Mouse (Mus musculus) embryo, embryonic 10.5 days (tissue): ENCODE measurements around the gene 1700092M07Rik.
A peak's percentile ranks its signal among the peaks of the same experiment; 100 is the strongest.
"Not testable (repeated sequence)": the region's sequence is repeated elsewhere in the genome, so short reads cannot be mapped to it uniquely, and the experiment has no call there.

Source experiments
- DNase-seq: peaks from one replicate; pipeline ENCODE4 v3.0.0-alpha.2; 2015; ENCODE audit warnings: low spot score

The 1700092M07Rik gene

DNA sequence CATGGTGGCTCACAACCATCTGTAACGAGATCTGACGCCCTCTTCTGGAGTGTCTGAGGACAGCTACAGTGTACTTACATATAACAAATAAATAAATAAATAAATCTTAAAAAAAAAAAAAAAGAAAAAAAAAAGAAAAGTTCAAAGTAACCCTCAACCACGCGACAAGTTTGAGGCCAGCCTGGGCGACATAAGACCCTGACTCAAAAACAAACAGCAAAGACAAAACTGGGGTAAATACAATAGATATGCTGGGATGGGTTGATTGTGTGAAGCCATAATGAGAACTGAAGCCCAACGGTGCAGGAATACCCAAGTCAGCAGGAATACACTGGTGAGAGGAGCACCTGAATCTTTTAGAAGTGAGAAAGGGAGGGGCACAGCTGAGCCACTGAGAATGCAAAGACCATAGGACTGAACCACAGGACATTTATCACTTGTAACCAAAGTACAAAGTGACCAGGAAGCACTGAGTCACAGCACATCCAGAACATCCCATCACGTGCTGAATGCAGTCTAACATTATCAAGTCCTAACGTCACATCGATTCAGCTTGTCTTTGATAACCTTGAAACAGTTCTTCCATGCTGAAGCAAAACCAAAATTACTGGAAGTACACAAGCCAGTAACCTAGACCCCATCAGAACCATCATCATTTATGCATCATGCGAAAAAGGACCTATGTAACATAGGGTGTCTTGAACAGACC is 23.6 kb upstream of the 1700092M07Rik start:
- no peak for DNase-seq

- peak; percentile 82 for DNase-seq
Measured at GRCm38 (mm10) chr19:8718357-8718756, 22.2 kb upstream of the 1700092M07Rik start.

GRCm38 (mm10) chr19:8719037-8719436 is 21.5 kb upstream of the 1700092M07Rik start:
- DNase-seq: not testable (repeated sequence)

- DNase-seq: no peak
Measured at GRCm38 (mm10) chr19:8721378-8721777, 19.1 kb upstream of the 1700092M07Rik start.

DNA sequence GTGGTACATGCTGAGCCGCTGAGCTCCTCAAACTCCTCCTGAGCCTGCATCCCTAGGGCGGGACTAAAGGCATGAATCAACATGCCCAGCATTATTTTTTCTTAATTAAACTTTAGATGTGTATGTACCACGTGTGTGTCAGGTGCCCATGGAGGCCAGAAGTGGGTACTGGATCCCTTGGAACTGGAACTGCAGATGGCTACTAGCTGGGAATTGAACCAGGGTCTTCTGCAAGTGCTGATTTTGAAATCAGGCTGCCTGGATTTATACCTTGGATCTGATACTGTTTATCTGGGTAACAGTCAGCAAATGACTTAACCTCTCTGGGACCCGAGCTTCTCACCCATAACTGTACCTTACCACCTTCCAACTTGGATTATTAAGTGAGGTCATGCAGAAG is 18.5 kb upstream of the 1700092M07Rik start:
- DNase-seq: no peak

GRCm38 (mm10) chr19:8722559-8722906 is 18.0 kb upstream of the 1700092M07Rik start:
- DNase-seq: no peak

- peak; percentile 99 for DNase-seq
Measured at GRCm38 (mm10) chr19:8722907-8723573, 17.5 kb upstream of the 1700092M07Rik start, which contains the start of gene Slc3a2. Gene Slc3a2 (minus strand): TSS chr19:8723369.

- DNase-seq: peak; percentile 59
Measured at GRCm38 (mm10) chr19:8723574-8724346, 16.8 kb upstream of the 1700092M07Rik start.

DNA sequence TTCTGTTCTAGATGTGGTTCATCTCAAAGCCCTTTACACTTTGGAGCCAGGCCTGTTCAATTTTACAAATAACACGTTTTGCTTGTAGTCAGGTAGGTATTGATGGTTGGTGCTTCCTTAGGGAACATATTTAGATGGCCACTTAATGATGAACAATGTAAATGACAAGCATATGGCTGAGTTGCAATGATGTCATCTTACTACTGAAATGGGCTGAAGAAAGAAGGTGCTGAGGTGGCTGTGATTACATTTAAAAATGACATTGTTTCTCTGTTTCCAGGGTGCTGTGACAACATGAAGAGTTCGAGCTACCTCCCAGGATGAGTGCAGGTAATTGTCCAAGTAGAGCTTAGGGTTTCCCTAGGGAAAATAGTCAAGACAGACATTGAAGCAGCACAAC is 16.1 kb upstream of the 1700092M07Rik start:
- DNase-seq: peak; percentile 23

DNA sequence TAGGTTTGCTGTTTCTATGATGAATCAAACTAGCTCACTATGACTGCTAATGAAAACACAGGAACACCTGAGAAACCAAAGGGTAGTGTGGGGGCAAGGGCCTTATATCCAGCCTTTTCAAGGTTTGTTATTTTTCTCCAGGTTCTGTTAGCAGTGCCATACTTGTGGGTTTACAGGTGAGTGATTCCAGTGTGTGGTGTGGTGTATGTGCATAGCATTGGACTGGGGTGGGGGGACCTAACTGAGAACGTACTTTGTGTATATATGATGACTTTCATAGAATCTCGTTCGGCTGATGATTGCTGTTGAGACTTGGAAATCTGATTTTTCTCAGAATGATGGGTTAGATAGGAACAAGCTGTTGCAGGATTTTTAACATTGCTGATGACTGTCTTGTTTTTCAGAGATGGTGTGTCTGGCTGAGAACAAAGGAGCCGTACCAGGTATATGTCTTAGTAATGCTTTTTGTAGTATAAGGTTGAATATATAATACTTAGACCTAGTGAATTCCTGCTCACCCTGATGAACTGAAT is 15.4 kb upstream of the 1700092M07Rik start:
- DNase-seq: no peak

DNA sequence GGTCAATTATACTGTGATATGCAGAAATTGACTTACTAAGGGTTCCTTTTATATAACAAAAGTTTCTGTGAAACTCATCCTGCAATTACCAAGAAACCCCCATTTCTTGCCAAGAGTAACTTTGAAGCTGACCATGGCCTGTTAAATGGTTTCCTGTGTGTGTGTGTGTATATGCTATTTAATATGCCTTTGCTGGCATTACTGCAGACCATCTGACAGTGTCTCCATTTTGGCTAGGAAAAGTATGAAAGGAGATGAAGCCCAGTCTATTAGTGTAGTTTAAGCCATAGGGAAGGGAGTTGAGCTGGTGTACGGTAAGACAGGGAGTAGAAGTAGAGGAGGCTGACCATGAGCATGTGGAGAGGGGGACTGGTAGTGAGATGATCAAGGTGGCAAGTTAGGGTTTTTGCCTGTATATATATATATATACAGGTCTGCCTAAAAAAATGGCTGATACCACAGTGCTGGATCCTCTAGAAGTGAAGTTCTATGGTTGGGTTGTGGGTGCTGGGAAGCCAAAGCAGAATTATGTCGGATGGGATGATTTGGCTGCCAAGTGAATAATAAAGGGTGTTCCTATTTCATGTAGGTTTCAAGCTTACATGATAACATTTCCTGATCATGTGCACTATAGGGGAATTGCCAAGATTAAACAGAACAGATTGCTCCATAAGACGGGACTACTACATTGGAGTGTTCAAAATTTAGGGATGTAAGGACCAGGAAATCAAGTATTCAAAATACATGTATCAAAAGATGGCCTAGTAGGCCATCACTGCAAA is 13.7 kb upstream of the 1700092M07Rik start:
- peak; percentile 32 for DNase-seq

GRCm38 (mm10) chr19:8727495-8728114 is 12.9 kb upstream of the 1700092M07Rik start:
- peak; percentile 19 for DNase-seq

- not testable (repeated sequence) for DNase-seq
Measured at GRCm38 (mm10) chr19:8728335-8729099, 12.0 kb upstream of the 1700092M07Rik start.

DNA sequence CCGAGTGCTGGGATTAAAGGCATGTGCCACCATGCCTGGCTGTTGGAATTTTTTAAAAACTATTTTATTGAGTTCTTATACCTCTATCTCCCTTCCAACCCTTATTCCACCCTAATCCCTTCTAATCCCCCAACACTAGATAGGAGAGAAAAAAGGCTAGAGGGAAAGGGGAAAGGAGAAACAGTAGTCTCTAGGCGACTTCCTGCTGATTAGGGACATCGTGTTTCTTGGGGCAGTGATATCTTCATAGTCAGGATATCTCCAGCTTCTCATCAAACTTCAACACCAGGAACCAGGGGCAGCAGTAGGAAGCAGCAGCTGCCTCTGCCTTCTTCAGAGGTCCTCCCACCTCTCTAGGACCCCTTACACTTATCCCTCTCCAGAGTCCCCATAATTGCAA is 6.2 kb upstream of the 1700092M07Rik start:
- DNase-seq: no peak

DNA sequence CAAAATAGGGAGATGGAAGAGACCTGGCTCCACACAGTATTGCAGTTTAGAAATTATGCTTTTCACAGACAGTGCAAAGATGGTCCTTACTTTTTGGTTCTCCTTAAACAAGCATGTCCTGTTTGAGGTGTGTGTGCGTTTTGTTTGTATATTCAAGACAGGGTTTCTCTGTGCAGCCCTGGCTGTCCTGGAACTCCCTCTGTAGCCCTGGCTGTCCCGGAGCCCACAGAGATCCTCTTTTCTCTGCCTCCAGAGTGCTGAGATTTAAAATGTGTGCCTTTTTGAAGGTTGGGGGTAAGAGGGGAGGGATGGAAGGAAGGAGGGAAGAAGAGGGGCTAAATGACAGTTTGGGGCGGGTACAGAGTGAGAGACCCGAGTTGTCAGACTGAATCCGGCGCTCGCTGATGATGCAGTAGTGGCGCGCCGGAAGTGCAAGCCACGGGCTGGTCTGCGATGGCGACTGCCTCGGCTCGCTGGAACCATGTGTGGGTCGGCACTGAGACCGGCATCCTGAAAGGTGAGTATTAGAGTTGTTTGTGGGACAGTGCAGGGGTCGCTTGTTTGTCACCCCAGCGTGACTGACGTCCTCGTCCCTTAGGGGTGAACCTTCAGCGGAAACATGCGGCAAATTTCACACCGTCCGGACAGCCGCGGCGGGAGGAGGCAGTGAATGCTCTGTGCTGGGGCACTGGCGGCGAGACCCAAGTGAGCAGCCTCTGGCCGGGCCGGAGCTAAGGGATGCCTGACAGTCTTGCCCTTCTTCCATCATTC is 4.9 kb upstream of the 1700092M07Rik start, which contains the start of gene Wdr74:
Gene Wdr74 (plus strand): TSS at position 439 of the 771 bp plus-strand sequence.
- DNase-seq: peak; percentile 96

DNA sequence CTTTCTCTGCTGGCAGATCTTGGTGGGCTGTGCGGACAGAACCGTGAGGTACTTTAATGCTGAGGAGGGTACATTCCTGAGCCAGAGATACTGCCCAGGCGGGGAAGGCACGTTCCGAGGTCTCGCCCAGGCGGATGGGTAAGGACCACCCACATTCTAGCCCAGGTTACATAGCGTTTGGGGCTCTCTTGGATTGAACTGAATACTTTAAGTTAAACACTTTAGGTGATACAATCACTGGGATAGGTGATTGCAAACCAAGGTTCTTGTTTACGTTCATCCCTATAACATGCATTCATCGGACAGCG is 4.4 kb upstream of the 1700092M07Rik start:
- DNase-seq: peak; percentile 46

GRCm38 (mm10) chr19:8738911-8739310 is 1.6 kb upstream of the 1700092M07Rik start:
- DNase-seq: no peak

DNA sequence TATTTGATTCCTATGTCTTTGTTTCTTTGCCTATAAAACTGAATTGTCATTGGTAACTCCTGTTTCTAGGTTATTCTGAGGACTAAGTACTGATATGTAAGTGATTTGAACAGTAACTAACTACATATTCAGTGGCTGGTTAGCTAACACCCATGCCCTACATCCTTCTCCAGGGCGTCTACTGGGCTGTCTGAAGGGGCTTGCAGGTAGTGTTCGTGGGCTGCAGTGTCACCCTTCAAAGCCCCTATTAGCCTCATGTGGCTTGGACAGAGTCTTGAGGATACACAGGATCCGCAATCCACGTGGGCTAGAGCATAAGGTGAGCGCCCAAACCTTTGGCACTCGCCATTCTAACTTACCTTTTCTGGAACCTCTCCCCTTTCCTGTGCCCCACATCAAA is 872 bp upstream of the 1700092M07Rik start:
- DNase-seq: no peak

DNA sequence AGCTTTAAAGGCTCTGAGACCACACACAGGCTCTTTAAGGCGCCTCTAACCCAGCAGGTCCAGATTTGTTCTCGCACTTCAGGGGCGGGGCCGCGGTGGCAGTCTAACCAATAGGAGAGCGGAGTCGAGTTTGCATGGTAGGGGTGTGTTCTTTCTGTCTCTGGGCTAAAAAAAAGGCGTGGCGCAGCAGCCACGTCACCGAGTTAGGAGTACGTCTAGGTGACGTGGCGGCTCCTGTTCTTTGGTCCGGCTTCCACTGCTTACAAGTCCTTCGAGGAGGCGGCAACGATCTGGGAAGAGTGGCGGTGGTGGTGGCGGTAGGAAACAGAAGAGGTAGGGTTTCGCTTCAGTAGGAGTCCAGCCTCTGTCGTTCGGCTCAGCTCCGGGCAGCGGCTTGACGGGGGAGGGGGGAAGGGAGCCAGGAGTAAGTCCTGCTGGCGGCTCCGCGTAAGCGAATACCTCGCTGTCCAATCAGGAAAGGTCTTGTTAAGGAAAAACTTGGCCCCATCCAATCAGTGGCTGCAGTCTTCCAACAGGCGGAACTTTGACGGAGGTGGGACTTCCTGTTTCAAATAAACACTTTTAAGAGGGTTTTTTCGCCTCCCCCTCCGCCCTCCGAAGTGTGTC is 838 bp downstream of the 1700092M07Rik start, which contains the start of gene Stx5a:
Gene Stx5a (plus strand): TSS at position 171 of the 627 bp plus-strand sequence.
- DNase-seq: peak; percentile 99
